Mouse (Mus musculus): ENCODE data around the gene Gm20388.

DNA sequence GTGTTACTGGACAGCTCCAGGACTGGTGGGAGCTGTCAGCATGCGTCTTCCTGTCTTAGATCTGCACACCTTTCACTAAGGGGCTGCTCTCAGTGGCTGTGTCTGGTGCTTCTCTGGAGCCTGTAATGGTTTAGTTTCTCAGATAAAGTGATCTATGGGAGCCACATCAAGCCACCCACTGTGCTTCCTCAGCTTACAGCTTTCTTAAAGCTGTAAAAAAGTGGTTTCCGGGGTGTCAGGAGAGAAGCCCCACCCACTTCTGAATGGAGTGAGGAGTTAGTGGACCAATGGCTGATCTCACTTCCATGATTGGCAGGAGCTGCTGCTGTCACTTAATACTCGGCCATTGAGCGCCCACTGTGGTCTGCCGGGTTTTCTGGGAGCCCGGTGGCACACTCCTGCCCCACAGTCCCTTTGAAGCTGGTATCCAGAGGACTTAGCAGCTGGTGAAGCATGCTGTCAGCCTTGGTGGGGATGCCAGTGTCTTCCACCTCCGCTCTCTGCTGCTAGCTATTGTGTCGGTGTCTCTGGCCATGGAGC, 35.8 kb downstream of the Gm20388 start:
- no peak for TF ChIP-seq CTCF (IDR thresholded peaks at IDR 0.05; ENCODE audit: borderline replicate concordance, insufficient read depth, low read depth, low read length)
- no peak for TF ChIP-seq POLR2A (IDR thresholded peaks at IDR 0.05; ENCODE audit: borderline replicate concordance, insufficient read depth, low read length)
